In the genomic region with DNA sequence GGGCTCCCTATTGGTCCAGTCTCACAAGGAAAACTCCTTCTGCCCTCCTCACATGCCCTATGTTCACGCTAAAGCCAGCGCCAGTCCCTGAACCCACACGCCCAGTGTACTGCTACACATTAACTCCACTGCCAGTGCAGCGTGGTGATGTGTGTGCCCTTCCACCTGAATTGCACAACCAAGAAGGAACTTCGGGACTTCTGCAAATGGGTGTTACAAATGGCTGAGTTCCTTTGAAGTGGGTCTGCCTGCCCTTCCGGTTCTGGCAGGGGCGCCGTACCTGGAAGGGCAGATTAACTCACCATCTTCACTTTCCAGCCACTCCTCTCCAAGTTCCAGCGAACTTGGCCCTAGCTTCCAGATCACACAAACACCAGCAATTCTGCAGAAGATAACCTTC, we compare ENCODE assay signal across 8 mouse cellular contexts. TPM values are rescaled to one million over a fixed set of nuclear protein-coding genes. Genes with fewer than 3 reads are reported as not detected.
DNase-seq lines count a peak whose midpoint lies in the region; ATAC-seq lines count a peak whose summit lies in the region.

No protein-coding gene starts in this region.

- H3K4me1 ChIP-seq in embryonic facial prominence, embryonic 14.5 days (ENCODE audit: control insufficient read depth, insufficient read depth, low read length), result peaks cover 59% of the 10 kb centered on the region
- peaks cover 41% of the 10 kb centered on the region for H3K4me1 ChIP-seq in intestine, embryonic 15.5 days (replicated peaks)
- H3K4me1 ChIP-seq in stomach, embryonic 15.5 days, result peaks cover 55% of the 10 kb centered on the region

- peaks cover 6% of the 10 kb centered on the region; the same call in 1 of the 2 replicates for H3K9me3 ChIP-seq in embryonic facial prominence, embryonic 14.5 days (ENCODE audit: control insufficient read depth, low read length)
- H3K9me3 ChIP-seq in intestine, embryonic 15.5 days, result no peaks in the 10 kb centered on the region
- no peaks in the 10 kb centered on the region for H3K9me3 ChIP-seq in stomach, embryonic 15.5 days

- peak overlapping the region; percentile 29; the same call in 1 of the 2 replicates for H3K4me3 ChIP-seq in embryonic facial prominence, embryonic 14.5 days (ENCODE audit: low read depth, low read length)
- no peak overlapping the region for H3K4me3 ChIP-seq in intestine, embryonic 15.5 days (replicated peaks)
- peak overlapping the region; percentile 23; the same call in 1 of the 2 replicates for H3K4me3 ChIP-seq in stomach, embryonic 15.5 days (replicated peaks)

- H3K4me2 ChIP-seq in embryonic facial prominence, embryonic 14.5 days (ENCODE audit: low read depth, low read length), result peak overlapping the region; percentile 53
- H3K4me2 ChIP-seq in intestine, embryonic 15.5 days (replicated peaks), result peak overlapping the region; percentile 48
- peak overlapping the region; percentile 55 for H3K4me2 ChIP-seq in stomach, embryonic 15.5 days

- DNase-seq in MEL-GATA-1-ER (ENCODE audit: extremely low read depth, low read depth), result peak; percentile 70
- DNase-seq in embryonic facial prominence, embryonic 14.5 days (ENCODE audit: low spot score), result no peak
- peak; percentile 41 to 46 for DNase-seq in lung, adult 18-20 months
- no peak for DNase-seq in layer of hippocampus, postnatal 36 days
- DNase-seq in cerebellum, adult 18-20 months, result no peak
- no peak for DNase-seq in layer of hippocampus, postnatal 14 days (ENCODE audit: low spot score in 2 of 2)

- ATAC-seq in embryonic facial prominence, embryonic 14.5 days (ENCODE audit: low read depth), result no peak
- ATAC-seq in intestine, embryonic 15.5 days, result peak; percentile 84
- peak; percentile 65 for ATAC-seq in stomach, embryonic 15.5 days (ENCODE audit: insufficient read depth, low FRiP score, low read depth)

- no peaks in the 10 kb centered on the region for H3K27me3 ChIP-seq in embryonic facial prominence, embryonic 14.5 days (replicated peaks; ENCODE audit: control insufficient read depth, insufficient read depth, low read length)
- H3K27me3 ChIP-seq in intestine, embryonic 15.5 days (replicated peaks), result no peaks in the 10 kb centered on the region
- H3K27me3 ChIP-seq in stomach, embryonic 15.5 days (replicated peaks), result no peaks in the 10 kb centered on the region

- WGBS in embryonic facial prominence, embryonic 14.5 days, result 44% methylated on average over 9 of the region's 9 CpGs
- WGBS in intestine, embryonic 15.5 days, result 32% methylated on average over 9 of the region's 9 CpGs
- 41% methylated on average over 9 of the region's 9 CpGs for WGBS in stomach, embryonic 15.5 days

- H3K27ac ChIP-seq in embryonic facial prominence, embryonic 14.5 days (replicated peaks; ENCODE audit: low read depth, low read length), result peak overlapping the region; percentile 87
- peak overlapping the region; percentile 95 for H3K27ac ChIP-seq in intestine, embryonic 15.5 days
- peak overlapping the region; percentile 95 for H3K27ac ChIP-seq in stomach, embryonic 15.5 days

- H3K36me3 ChIP-seq in embryonic facial prominence, embryonic 14.5 days (ENCODE audit: control insufficient read depth, insufficient read depth, low read length), result no peaks in the 10 kb centered on the region
- H3K36me3 ChIP-seq in intestine, embryonic 15.5 days, result no peaks in the 10 kb centered on the region
- H3K36me3 ChIP-seq in stomach, embryonic 15.5 days, result no peaks in the 10 kb centered on the region

- H3K9ac ChIP-seq in embryonic facial prominence, embryonic 14.5 days (ENCODE audit: low read depth, low read length), result 0 out of 2 replicates have a peak overlapping the region, but pooled peaks have one; percentile 51
- no peak overlapping the region for H3K9ac ChIP-seq in intestine, embryonic 15.5 days
- no peak overlapping the region for H3K9ac ChIP-seq in stomach, embryonic 15.5 days

RNA-seq across cellular contexts. Expression of gene Egln3, which starts 12.5 kb away (rescaled TPM):
- 12.0 and 16.5 TPM in 2 replicates for polyA plus RNA-seq in embryonic facial prominence, embryonic 14.5 days (2014; fragmentation: Nextera tagmentation; extraction: Ambion mirVana)
- 54.2 and 57.9 TPM in 2 replicates for polyA plus RNA-seq in intestine, embryonic 15.5 days (2015; fragmentation: Nextera tagmentation; extraction: Ambion mirVana)
- polyA plus RNA-seq in stomach, embryonic 15.5 days (2015; fragmentation: Nextera tagmentation; extraction: Ambion mirVana), result 52.5 and 53.4 TPM in 2 replicates
- 1 to 10 TPM; 4.9 to 5.2 TPM for total RNA-seq in layer of hippocampus, postnatal 36 days (2021)
- total RNA-seq in layer of hippocampus, postnatal 14 days (2021), result 1 to 10 TPM; 4.3 to 5.9 TPM

Comparison
In these comparisons a context has a peak if more than half of its experiments do, and no peak if none do; other contexts are left out.
1. DNase-seq: peak in MEL-GATA-1-ER (single experiment) and lung, adult 18-20 months (2 of 2); none in embryonic facial prominence, embryonic 14.5 days (single experiment), layer of hippocampus, postnatal 36 days (0 of 2), cerebellum, adult 18-20 months (0 of 2) and layer of hippocampus, postnatal 14 days (0 of 2).
2. Peak in every context shown above with its lines, with median percentiles within 50 percentile points of each other: H3K27ac ChIP-seq and H3K4me2 ChIP-seq.